Mouse (Mus musculus): ENCODE data around the gene Flt3. TPM values are rescaled to one million over a fixed set of nuclear protein-coding genes. Genes with fewer than 3 reads are reported as not detected.

The Flt3 gene
- polyA plus RNA-seq, 1 experiment = 0.60 TPM

DNA sequence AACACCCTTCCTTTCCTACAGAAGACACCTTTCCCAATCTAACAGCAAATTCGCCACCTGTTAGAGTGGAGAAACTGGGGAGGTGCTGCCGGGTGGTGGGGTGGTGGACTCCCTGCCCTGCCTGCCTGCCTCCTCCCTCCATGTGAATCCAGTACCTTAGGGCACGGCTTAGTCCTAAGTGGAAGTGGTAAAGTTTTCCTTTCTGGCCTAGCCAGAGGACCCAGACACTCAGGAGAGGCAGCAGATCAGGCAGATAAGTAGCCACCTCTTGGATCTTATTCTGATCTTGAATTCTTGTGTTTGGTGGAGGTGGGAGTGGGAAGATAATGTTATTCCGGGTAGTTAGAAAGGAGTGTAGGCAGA, 100.3 kb downstream of the Flt3 start:
- H3K4me3 ChIP-seq (replicated peaks) = peak overlapping the region; percentile 60
- H3K9me3 ChIP-seq = peaks cover 4% of the 10 kb centered on the region
- no peaks in the 10 kb centered on the region for H3K36me3 ChIP-seq (replicated peaks; ENCODE audit: low read length)
- TF ChIP-seq FLI1 (IDR thresholded peaks at IDR 0.05; ENCODE audit: low read length) (no peak), GATA1 (IDR thresholded peaks at IDR 0.05; ENCODE audit: borderline replicate concordance, low read length) (no peak)
- peaks cover 90% of the 10 kb centered on the region for H3K27me3 ChIP-seq (replicated peaks)
- H3K4me1 ChIP-seq = peaks cover 26% of the 10 kb centered on the region

GRCm38 (mm10) chr5:147299255-147300000, 100.9 kb downstream of the Flt3 start:
- H3K9me3 ChIP-seq = peaks cover 4% of the 10 kb centered on the region
- no peaks in the 10 kb centered on the region for H3K36me3 ChIP-seq (replicated peaks; ENCODE audit: low read length)
- TF ChIP-seq FLI1 (IDR thresholded peaks at IDR 0.05; ENCODE audit: low read length) = no peak
- TF ChIP-seq GATA1 (IDR thresholded peaks at IDR 0.05; ENCODE audit: borderline replicate concordance, low read length) = no peak
- H3K27me3 ChIP-seq (replicated peaks) = peaks cover 90% of the 10 kb centered on the region
- peaks cover 21% of the 10 kb centered on the region for H3K4me1 ChIP-seq
- peak overlapping the region; percentile 60 for H3K4me3 ChIP-seq (replicated peaks)

- Histone ChIP-seq H3K4me3 (replicated peaks) (no peak overlapping the region), H3K4me1 (peaks cover 35% of the 10 kb centered on the region), H3K36me3 (replicated peaks; ENCODE audit: low read length) (no peaks in the 10 kb centered on the region), H3K9me3 (peaks cover 4% of the 10 kb centered on the region), H3K27me3 (replicated peaks) (peaks cover 84% of the 10 kb centered on the region)
- TF ChIP-seq GATA1 (IDR thresholded peaks at IDR 0.05; ENCODE audit: borderline replicate concordance, low read length) (no peak), FLI1 (IDR thresholded peaks at IDR 0.05; ENCODE audit: low read length) (no peak)
Observed at GRCm38 (mm10) chr5:147297249-147297648, 103.0 kb downstream of the Flt3 start.

GRCm38 (mm10) chr5:147294121-147294520, 106.2 kb downstream of the Flt3 start:
- TF ChIP-seq GATA1 (IDR thresholded peaks at IDR 0.05; ENCODE audit: borderline replicate concordance, low read length) = no peak
- no peak for TF ChIP-seq FLI1 (IDR thresholded peaks at IDR 0.05; ENCODE audit: low read length)
- Histone ChIP-seq H3K27me3 (replicated peaks) (peaks cover 60% of the 10 kb centered on the region), H3K36me3 (replicated peaks; ENCODE audit: low read length) (no peaks in the 10 kb centered on the region)

DNA sequence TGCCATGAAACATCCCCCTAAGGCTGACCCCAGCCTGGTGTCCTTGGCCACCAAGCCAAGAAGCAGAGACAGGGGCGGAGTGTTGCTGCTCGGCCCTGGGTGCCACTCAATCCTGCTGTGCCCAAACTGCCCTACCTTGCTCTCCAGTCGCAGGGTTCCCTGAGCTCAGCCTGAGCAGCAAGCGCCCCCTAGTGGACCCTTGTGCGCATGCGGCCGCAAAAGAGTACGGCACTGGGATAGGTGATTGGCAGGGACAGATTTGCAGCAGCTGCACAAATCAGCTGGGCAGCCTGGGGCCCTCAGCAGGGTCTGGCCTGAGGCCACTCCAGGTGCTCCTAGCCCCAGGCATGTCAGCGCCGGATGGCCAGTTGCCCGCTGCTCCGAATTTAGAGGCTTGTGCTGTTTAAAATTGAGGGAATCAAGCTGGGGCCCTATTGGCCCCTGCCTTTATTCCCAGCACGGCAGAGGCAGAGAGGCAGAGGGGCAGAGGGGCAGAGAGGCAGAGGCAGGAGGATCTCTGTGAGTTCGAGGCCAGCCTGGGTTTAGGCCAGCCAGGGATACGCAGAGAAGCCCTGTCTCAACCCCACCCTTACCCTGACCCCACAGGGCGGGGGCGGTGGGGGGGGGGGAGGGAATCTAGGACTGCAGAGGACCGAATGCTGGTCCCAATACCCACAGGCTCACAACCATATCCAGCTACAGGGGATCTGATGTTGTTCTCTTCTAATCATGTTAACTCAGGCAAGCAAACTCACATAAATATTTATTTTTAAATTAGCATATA, 107.0 kb downstream of the Flt3 start:
- Histone ChIP-seq H3K9me3 (0 out of 2 replicates have a peak, but pooled peaks cover 7% of the 10 kb centered on the region), H3K4me1 (peaks cover 26% of the 10 kb centered on the region), H3K36me3 (replicated peaks; ENCODE audit: low read length) (no peaks in the 10 kb centered on the region), H3K27me3 (replicated peaks) (peaks cover 56% of the 10 kb centered on the region), H3K4me3 (replicated peaks) (peak overlapping the region; percentile 73)
- TF ChIP-seq FLI1 (IDR thresholded peaks at IDR 0.05; ENCODE audit: low read length) = no peak
- no peak for TF ChIP-seq GATA1 (IDR thresholded peaks at IDR 0.05; ENCODE audit: borderline replicate concordance, low read length)

More at GRCm38 (mm10) chr5:147294121-147294520, 106.2 kb downstream of the Flt3 start:
- Histone ChIP-seq H3K4me3 (replicated peaks) (peak overlapping the region; percentile 65), H3K9me3 (peaks cover 8% of the 10 kb centered on the region), H3K4me1 (peaks cover 27% of the 10 kb centered on the region)

- TF ChIP-seq FLI1 (IDR thresholded peaks at IDR 0.05; ENCODE audit: low read length) (no peak), GATA1 (IDR thresholded peaks at IDR 0.05; ENCODE audit: borderline replicate concordance, low read length) (no peak)
- Histone ChIP-seq H3K4me1 (peaks cover 26% of the 10 kb centered on the region), H3K27me3 (replicated peaks) (peaks cover 54% of the 10 kb centered on the region), H3K9me3 (0 out of 2 replicates have a peak, but pooled peaks cover 7% of the 10 kb centered on the region), H3K4me3 (replicated peaks) (peak overlapping the region; percentile 84), H3K36me3 (replicated peaks; ENCODE audit: low read length) (no peaks in the 10 kb centered on the region)
Observed at GRCm38 (mm10) chr5:147292506-147293120, 107.7 kb downstream of the Flt3 start.

DNA sequence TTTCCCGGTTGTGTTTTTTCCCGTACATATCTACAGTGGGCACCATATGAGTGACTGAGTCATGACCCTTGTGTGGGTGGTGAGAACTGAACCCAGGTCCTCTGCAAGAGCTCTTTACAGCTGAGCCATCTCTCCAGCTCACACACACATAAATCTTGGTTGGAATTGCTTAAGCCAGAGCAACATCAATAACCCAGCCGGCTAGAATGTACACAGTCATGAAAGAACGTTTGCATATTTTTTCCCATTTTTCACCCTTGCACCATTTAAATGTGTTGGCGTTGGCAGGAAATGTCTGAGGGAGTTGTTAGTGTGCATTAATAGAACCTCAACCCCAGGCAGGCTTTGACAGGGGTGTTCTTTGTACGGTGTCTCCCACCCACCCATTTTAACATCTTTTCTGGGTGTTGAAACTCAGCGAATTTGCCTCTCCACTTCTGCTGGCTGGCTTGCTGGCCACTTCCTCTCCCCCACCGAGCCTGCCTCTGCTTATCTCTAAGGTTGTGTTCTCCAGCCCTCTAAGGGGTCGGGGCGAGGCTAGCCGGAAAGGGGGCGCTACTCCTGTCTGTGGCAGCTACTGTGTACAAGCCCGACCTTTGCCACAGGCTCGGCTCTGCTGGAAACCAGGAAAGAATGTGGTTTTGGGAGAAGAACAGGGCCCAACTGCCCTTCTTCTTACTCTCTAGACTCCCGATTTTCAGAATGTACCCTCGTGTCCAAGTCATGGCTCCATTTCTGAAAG, 108.4 kb downstream of the Flt3 start:
- H3K4me3 ChIP-seq (replicated peaks) = peak overlapping the region; percentile 84
- H3K4me1 ChIP-seq = peaks cover 26% of the 10 kb centered on the region
- 0 out of 2 replicates have a peak, but pooled peaks cover 7% of the 10 kb centered on the region for H3K9me3 ChIP-seq
- H3K36me3 ChIP-seq (replicated peaks; ENCODE audit: low read length) = no peaks in the 10 kb centered on the region
- peaks cover 52% of the 10 kb centered on the region for H3K27me3 ChIP-seq (replicated peaks)
- TF ChIP-seq FLI1 (IDR thresholded peaks at IDR 0.05; ENCODE audit: low read length) (no peak), GATA1 (IDR thresholded peaks at IDR 0.05; ENCODE audit: borderline replicate concordance, low read length) (no peak)

DNA sequence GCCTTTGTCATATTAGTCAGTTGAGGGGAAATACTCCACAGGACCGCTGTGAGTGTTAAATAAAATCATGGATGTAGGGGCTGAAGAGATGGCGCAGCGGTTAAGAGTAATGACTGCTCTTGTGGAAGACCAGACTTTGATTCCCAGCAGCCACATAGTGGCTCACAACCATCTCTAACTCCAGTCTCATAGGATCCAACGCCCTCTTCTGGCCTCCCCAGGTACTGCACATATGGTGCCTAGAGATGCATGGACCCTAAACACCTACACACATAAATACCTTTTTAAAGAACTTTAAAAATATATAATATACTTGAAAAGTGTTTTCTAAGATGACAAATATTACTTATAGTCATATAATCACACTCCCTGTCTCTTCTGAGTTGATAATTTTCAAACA, 115.9 kb downstream of the Flt3 start:
- H3K4me3 ChIP-seq (replicated peaks) = no peak overlapping the region
- TF ChIP-seq GATA1 (IDR thresholded peaks at IDR 0.05; ENCODE audit: borderline replicate concordance, low read length) = no peak
- no peak for TF ChIP-seq FLI1 (IDR thresholded peaks at IDR 0.05; ENCODE audit: low read length)
- no peaks in the 10 kb centered on the region for H3K4me1 ChIP-seq
- no peaks in the 10 kb centered on the region for H3K9me3 ChIP-seq
- no peaks in the 10 kb centered on the region for H3K36me3 ChIP-seq (replicated peaks; ENCODE audit: low read length)
- H3K27me3 ChIP-seq (replicated peaks) = peaks cover 37% of the 10 kb centered on the region

Other genes with a start within 250 kb of the Flt3 start
- not detected in 2 replicates for gene Gsx1, start 211.8 kb downstream of the Flt3 start, polyA plus RNA-seq (2012; ENCODE audit: insufficient read depth, low replicate concordance)
- not detected in 2 replicates for gene Pdx1, start 130.5 kb downstream of the Flt3 start, polyA plus RNA-seq (2012; ENCODE audit: insufficient read depth, low replicate concordance)
- not detected in 2 replicates for gene Cdx2, start 93.2 kb downstream of the Flt3 start, polyA plus RNA-seq (2012; ENCODE audit: insufficient read depth, low replicate concordance)
- gene Urad, start 78.0 kb downstream of the Flt3 start, polyA plus RNA-seq (2012; ENCODE audit: insufficient read depth, low replicate concordance) = not detected in 2 replicates
- gene Pan3, start 29.7 kb upstream of the Flt3 start, polyA plus RNA-seq (2012; ENCODE audit: insufficient read depth, low replicate concordance) = 1.2 and 3.6 TPM in 2 replicates